Mouse (Mus musculus) hindbrain, embryonic 14.5 days (tissue): ENCODE data around the gene Mfge8. TPM values are rescaled to one million over a fixed set of nuclear protein-coding genes. Genes with fewer than 3 reads are reported as not detected.

Experiments
- ATAC-seq: fragments of 200-750 bp; cut with Nextera tagmentation; 2 replicates; pipeline ENCODE4 v1.8.0; 2017; ENCODE audit warnings: moderate number of reproducible peaks, mild to moderate bottlenecking, moderate TSS enrichment, moderate library complexity; ENCODE audit not compliant: low FRiP score
- DNase-seq: peaks from one replicate; pipeline ENCODE4 v3.0.0-alpha.2; 2015; ENCODE audit warnings: low spot score
- H3K27ac ChIP-seq: fragments of 300-500 bp; sonication (generic); 2 replicates; pipeline ENCODE4 v1.5.1; 2014; ENCODE audit warnings: mild to moderate bottlenecking, moderate library complexity
- H3K27me3 ChIP-seq: fragments of 300-500 bp; sonication (generic); 2 replicates; pipeline ENCODE4 v1.6.1; 2014; ENCODE audit warnings: mild to moderate bottlenecking, low read length, mixed read lengths; ENCODE audit not compliant: control insufficient read depth, insufficient read depth
- H3K36me3 ChIP-seq: fragments of 300-500 bp; sonication (generic); replicated peaks from 2 replicates; pipeline ENCODE4 v1.6.1; 2014; ENCODE audit not compliant: control insufficient read depth, insufficient read depth
- H3K4me1 ChIP-seq: fragments of 300-500 bp; sonication (generic); replicated peaks from 2 replicates; pipeline ENCODE4 v1.6.1; 2014; ENCODE audit warnings: antibody characterized with exemption, low read length, mixed read lengths; ENCODE audit not compliant: control insufficient read depth, insufficient read depth
- H3K4me2 ChIP-seq: fragments of 300-500 bp; sonication (generic); replicated peaks from 2 replicates; pipeline ENCODE4 v1.6.1; 2014; ENCODE audit warnings: mild to moderate bottlenecking, moderate library complexity
- H3K4me3 ChIP-seq: fragments of 300-500 bp; sonication (generic); replicated peaks from 2 replicates; pipeline ENCODE4 v1.5.1; 2014; ENCODE audit warnings: mild to moderate bottlenecking, low read length
- H3K9ac ChIP-seq: fragments of 300-500 bp; sonication (generic); 2 replicates; pipeline ENCODE4 v1.6.1; 2014
- H3K9me3 ChIP-seq: fragments of 300-500 bp; sonication (generic); 2 replicates; pipeline ENCODE4 v1.6.1; 2016; ENCODE audit warnings: low read length; ENCODE audit not compliant: control insufficient read depth
- WGBS: fragments of 180-500 bp; shearing (Covaris S2); extraction: QIAGEN DNeasy Blood & Tissue Kit; methylation state at CpG from one replicate; pipeline ENCODE4 v1.1.7; 2014; 5-methylcytosine and 5-hydroxymethylcytosine counted together
- polyA plus RNA-seq: library from polyadenylated mRNA; unstranded; fragments of >200 nt; fragmentation: Nextera tagmentation; extraction: Ambion mirVana; gene quantifications from 2 replicates; pipeline ENCODE4 v1.2.1, GENCODE M21; 2014

Mfge8 gene
- polyA plus RNA-seq, 1 experiment from 2014 or later = 183 TPM

- Histone ChIP-seq H3K4me2 (no peak overlapping the region), H3K9me3 (no peaks in the 10 kb centered on the region), H3K27me3 (no peaks in the 10 kb centered on the region), H3K27ac (no peak overlapping the region), H3K9ac (no peak overlapping the region), H3K4me1 (no peaks in the 10 kb centered on the region), H3K4me3 (no peak overlapping the region), H3K36me3 (no peaks in the 10 kb centered on the region)
- WGBS = 53% methylated on average over 6 of the region's 6 CpGs
- DNase-seq (no peak), ATAC-seq (no peak)
Measured at GRCm38 (mm10) chr7:79139328-79139824, 9.5 kb downstream of the Mfge8 start.

DNA sequence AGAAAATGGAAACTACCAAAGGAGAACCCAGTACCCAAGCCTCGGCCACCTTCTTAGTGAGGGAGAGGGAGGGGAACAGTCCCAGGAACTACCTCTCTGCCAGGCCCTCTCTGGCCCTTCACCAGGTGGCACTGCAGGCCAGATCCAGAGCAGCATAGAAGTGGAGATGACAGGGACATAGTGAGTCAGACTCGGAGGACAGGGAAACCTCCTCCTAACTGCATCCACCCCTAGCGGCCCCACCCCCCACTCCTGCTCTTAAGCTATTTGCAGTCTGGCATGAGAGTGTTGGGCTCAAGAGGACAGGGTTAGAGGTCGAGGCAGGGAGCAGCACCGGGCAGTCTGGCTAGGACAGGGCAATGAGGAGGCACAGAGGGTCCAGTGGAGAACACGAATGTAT, 15.5 kb downstream of the Mfge8 start:
- 33% methylated on average over 6 of the region's 6 CpGs for WGBS

DNA sequence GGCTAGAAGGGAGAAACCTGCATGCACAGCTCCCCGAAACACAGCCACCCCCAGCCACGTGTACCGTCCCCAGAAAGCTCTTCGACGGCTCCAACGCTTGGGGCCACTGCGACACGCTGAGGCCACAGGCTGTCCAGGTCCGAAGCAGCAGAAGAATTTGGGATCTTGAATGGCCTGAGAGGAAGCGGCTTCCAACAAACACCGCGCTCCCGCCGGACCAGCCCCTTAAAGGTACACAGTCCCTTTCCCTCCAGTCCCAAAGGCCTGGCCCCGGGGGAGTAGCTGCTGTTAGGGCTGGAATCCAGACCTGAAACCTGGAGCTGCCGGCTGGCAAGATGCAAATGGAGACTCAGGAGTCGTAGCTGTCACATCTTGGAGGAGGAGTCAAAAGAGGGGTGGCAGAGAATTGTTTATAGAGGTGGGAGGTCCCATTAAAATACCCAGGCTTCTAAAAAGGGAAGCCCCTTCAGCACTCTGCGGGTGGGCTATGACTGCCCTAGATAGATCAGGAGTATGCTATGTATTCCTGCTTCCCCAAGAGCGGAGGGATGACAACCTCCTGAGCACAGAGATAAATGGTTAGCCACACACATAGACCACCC, 17.9 kb downstream of the Mfge8 start, which contains the start of gene Hapln3:
Gene Hapln3, minus strand, starts transcription at position 176 of the 602 bp plus-strand sequence.
- ATAC-seq = no peak

More for the DNA sequence above, 15.5 kb downstream of the Mfge8 start:
- Histone ChIP-seq H3K4me3 (no peak overlapping the region), H3K36me3 (no peaks in the 10 kb centered on the region), H3K9me3 (no peaks in the 10 kb centered on the region), H3K27ac (no peak overlapping the region), H3K27me3 (peaks cover 18% of the 10 kb centered on the region; the same call in 1 of the 2 replicates), H3K4me1 (peaks cover 4% of the 10 kb centered on the region; the same call in 1 of the 2 replicates), H3K9ac (no peak overlapping the region), H3K4me2 (no peak overlapping the region)
- DNase-seq = no peak
- ATAC-seq = no peak

GRCm38 (mm10) chr7:79130385-79130784, 18.5 kb downstream of the Mfge8 start:
- Histone ChIP-seq H3K4me3 (peak overlapping the region; percentile 13), H3K9me3 (no peaks in the 10 kb centered on the region), H3K27me3 (peaks cover 18% of the 10 kb centered on the region; the same call in 1 of the 2 replicates), H3K27ac (no peak overlapping the region), H3K36me3 (no peaks in the 10 kb centered on the region), H3K9ac (no peak overlapping the region), H3K4me1 (peaks cover 4% of the 10 kb centered on the region; the same call in 1 of the 2 replicates), H3K4me2 (peak overlapping the region; percentile 46)
- DNase-seq (no peak), ATAC-seq (peak; percentile 51; the same call in 1 of the 2 replicates)
- 16% methylated on average over 13 of the region's 13 CpGs for WGBS

More for the DNA sequence above, 17.9 kb downstream of the Mfge8 start, which contains the start of gene Hapln3:
- Histone ChIP-seq H3K9ac (no peak within 1 kb of the TSS), H3K4me3 (peak within 1 kb of the TSS; percentile 13), H3K4me1 (peaks cover 4% of the 10 kb centered on the region; the same call in 1 of the 2 replicates), H3K4me2 (peak within 1 kb of the TSS; percentile 46), H3K36me3 (no peaks in the 10 kb centered on the region), H3K27ac (no peak within 1 kb of the TSS), H3K27me3 (peaks cover 18% of the 10 kb centered on the region; the same call in 1 of the 2 replicates), H3K9me3 (no peaks in the 10 kb centered on the region)
- WGBS = 5% methylated on average over 19 of the region's 19 CpGs
- DNase-seq = peak; percentile 50

GRCm38 (mm10) chr7:79129883-79130282, 19.0 kb downstream of the Mfge8 start:
- DNase-seq = no peak
- H3K4me3 ChIP-seq = 0 out of 2 replicates have a peak overlapping the region, but pooled peaks have one; percentile 13
- H3K27me3 ChIP-seq = peaks cover 18% of the 10 kb centered on the region; the same call in 1 of the 2 replicates
- H3K36me3 ChIP-seq = no peaks in the 10 kb centered on the region
- 17% methylated on average over 8 of the region's 8 CpGs for WGBS
- peaks cover 4% of the 10 kb centered on the region; the same call in 1 of the 2 replicates for H3K4me1 ChIP-seq
- H3K4me2 ChIP-seq = peak overlapping the region; percentile 46
- H3K27ac ChIP-seq = no peak overlapping the region
- no peaks in the 10 kb centered on the region for H3K9me3 ChIP-seq
- H3K9ac ChIP-seq = no peak overlapping the region
- ATAC-seq = no peak

DNA sequence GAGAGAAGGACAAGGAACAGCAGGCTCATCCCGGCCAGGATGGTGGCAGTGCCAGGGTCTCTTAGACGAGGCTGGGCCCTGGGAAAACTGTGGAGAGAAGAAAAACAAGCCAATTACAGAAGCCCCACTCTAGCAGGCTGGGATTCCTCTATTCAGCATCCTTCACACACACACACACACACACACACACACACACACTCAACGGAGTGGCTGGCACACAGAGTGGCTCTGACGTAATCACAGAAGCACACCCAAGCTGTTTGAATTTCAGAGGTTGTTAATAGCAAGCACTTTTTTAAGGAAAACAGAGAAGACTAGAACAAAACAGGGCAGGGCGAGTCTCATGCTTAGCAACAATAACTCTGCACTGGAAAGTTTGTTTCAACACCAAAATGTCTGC, 25.4 kb downstream of the Mfge8 start:
- Histone ChIP-seq H3K9me3 (no peaks in the 10 kb centered on the region), H3K4me2 (no peak overlapping the region), H3K9ac (no peak overlapping the region), H3K36me3 (no peaks in the 10 kb centered on the region), H3K27ac (no peak overlapping the region), H3K27me3 (no peaks in the 10 kb centered on the region), H3K4me3 (no peak overlapping the region), H3K4me1 (no peaks in the 10 kb centered on the region)
- ATAC-seq (no peak), DNase-seq (no peak)
- 78% methylated on average over 5 of the region's 5 CpGs for WGBS

GRCm38 (mm10) chr7:79113848-79114247, 35.0 kb downstream of the Mfge8 start:
- Histone ChIP-seq H3K9me3 (no peaks in the 10 kb centered on the region), H3K4me1 (no peaks in the 10 kb centered on the region; the same call in 1 of the 2 replicates), H3K4me2 (no peak overlapping the region), H3K27ac (no peak overlapping the region), H3K4me3 (no peak overlapping the region), H3K27me3 (no peaks in the 10 kb centered on the region), H3K36me3 (no peaks in the 10 kb centered on the region), H3K9ac (no peak overlapping the region)
- 38% methylated on average over 4 of the region's 4 CpGs for WGBS
- DNase-seq (no peak), ATAC-seq (0 out of 2 replicates have a peak, but pooled peaks have one; percentile 34)

DNA sequence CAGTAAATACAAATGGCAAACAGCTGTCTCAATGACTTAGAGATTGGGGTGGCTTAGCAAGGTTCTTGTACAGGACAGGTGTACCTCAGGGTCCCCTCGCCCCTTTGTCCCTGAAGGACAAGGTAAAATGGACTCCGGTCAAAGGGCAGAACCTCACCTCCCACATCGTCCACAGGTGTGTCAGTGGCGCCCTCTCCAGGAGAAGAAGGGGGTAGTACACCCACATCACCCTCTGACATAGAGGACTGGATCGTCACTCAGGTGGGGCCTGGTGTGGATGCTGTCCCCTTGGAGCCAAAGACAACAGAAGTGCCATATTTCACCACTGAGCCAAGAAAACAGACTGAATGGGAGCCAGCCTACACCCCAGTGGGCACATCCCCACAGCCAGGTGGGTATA, 52.4 kb downstream of the Mfge8 start:
- ATAC-seq (no peak), DNase-seq (no peak)
- Histone ChIP-seq H3K4me2 (no peak overlapping the region), H3K27me3 (no peaks in the 10 kb centered on the region), H3K4me1 (no peaks in the 10 kb centered on the region), H3K27ac (no peak overlapping the region), H3K9ac (no peak overlapping the region), H3K36me3 (no peaks in the 10 kb centered on the region), H3K9me3 (no peaks in the 10 kb centered on the region), H3K4me3 (no peak overlapping the region)
- 63% methylated on average over 5 of the region's 5 CpGs for WGBS

GRCm38 (mm10) chr7:79089111-79089510, 59.7 kb downstream of the Mfge8 start:
- DNase-seq (no peak), ATAC-seq (no peak)
- H3K27me3 ChIP-seq = no peaks in the 10 kb centered on the region
- WGBS = 82% methylated on average over 4 of the region's 4 CpGs
- no peak overlapping the region for H3K4me3 ChIP-seq
- no peaks in the 10 kb centered on the region for H3K9me3 ChIP-seq
- no peak overlapping the region for H3K4me2 ChIP-seq
- H3K9ac ChIP-seq = no peak overlapping the region
- no peaks in the 10 kb centered on the region for H3K4me1 ChIP-seq
- no peak overlapping the region for H3K27ac ChIP-seq
- H3K36me3 ChIP-seq = no peaks in the 10 kb centered on the region
